Mouse (Mus musculus): ENCODE measurements around the gene AK157302.
"Not testable (repeated sequence)": the region's sequence is repeated elsewhere in the genome, so short reads cannot be mapped to it uniquely, and the experiment has no call there.

AK157302 gene

DNA sequence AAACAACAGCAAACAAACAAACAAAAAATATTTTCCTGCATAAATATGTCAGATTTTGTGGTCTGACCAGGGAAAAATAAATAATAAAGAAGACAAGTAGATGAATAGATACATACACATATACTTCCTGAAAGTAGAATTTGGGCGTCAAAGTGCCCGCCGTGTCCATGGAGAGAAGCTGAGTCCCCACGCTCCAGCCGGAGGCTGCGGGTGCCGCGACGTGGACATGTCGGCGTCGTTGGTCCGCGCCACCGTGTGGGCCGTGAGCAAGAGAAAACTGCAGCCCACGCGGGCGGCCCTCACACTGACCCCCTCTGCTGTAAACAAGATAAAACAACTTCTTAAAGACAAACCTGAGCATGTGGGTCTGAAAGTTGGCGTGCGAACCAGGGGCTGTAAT, at the start of gene AK157302:
TSS of gene AK157302 (plus strand) at position 144 of the 400 bp plus-strand sequence.
- DNase-seq (ENCODE audit: low spot score in 2 of 2) = no peak

DNA sequence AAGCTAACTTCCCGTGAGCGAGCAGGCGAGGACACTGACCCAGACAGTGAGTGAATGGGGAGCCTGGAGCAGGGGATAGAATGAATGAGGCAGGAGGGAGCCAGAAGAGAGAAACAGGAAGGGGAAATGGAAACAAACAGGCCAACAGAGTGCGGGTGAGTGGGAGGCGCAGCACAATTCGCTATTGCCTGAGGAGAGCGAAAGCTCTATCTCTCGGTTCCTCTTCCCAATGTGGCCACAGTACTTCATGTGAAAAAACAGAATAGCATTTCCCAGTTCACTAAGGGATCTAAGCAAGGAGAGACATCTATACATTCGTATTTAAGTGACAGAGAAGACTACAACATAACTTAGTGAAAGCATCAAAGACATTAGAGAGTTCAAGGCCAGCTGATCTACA, 48.2 kb upstream of the AK157302 start:
- DNase-seq (ENCODE audit: low spot score in 2 of 2) = no peak

GRCm38 (mm10) chr13:21447856-21448614, 47.0 kb upstream of the AK157302 start:
- no peak for DNase-seq (ENCODE audit: low spot score in 2 of 2)

- peak in 1 of 2 experiments; percentile 10 for DNase-seq (ENCODE audit: low spot score in 2 of 2)
Observed at GRCm38 (mm10) chr13:21453042-21453441, 42.0 kb upstream of the AK157302 start.

DNA sequence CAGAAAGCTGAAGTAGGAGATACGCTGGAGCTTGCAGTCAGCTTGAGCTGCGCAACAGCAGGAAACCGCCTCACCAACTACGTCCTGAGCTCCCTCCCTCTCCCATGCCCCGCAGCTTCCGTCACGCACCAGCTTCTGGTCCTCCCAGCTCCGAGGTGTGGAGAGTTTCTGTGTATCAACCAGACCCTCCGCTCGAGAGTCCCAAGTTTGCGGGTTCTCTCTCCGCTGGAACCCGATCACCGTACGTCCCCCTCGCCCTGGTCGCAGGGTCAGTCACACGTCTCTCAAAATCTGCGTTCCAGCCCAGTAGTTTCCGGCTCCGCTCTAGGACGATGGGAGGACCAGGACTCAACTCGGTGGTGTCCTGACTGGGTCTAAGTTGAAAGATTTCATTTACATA, 41.6 kb upstream of the AK157302 start, which contains the start of gene Zscan26:
TSS of gene Zscan26 (minus strand) at position 282 of the 400 bp plus-strand sequence.
- DNase-seq (ENCODE audit: low spot score in 2 of 2) = peak; percentile 88 to 91

- no peak for DNase-seq (ENCODE audit: low spot score in 2 of 2)
Observed at GRCm38 (mm10) chr13:21454133-21454532, 40.9 kb upstream of the AK157302 start.

GRCm38 (mm10) chr13:21456347-21456746, 38.7 kb upstream of the AK157302 start:
- DNase-seq (ENCODE audit: low spot score in 2 of 2) = no peak

GRCm38 (mm10) chr13:21462516-21462915, 32.5 kb upstream of the AK157302 start:
- not testable (repeated sequence) for DNase-seq (ENCODE audit: low spot score in 2 of 2)

GRCm38 (mm10) chr13:21467336-21467735, 27.7 kb upstream of the AK157302 start:
- DNase-seq (ENCODE audit: low spot score in 2 of 2) = no peak

- peak; percentile 73 to 75 for DNase-seq (ENCODE audit: low spot score in 2 of 2)
Observed at GRCm38 (mm10) chr13:21468061-21469019, 26.7 kb upstream of the AK157302 start, which contains the start of gene Nkapl. TSS of gene Nkapl (minus strand) at chr13:21468509.

DNA sequence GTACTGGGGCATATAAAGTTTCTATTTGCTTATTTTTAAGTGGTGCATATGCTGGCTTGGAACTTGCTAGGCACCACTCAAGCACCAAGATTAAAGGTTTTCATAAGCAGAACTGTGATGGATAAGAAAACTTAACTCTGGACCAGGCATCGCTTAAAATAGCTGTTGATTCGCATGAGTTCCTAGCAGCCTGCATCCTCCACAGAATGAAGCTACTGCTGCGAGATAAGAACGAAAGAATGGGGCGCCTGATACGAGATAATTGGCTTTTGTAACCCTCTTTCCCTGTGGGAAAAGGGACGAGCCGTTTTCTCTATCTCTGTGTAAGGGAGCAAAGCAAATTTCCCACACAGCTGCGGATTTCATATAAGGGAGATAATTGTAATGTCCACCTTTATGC, 25.9 kb upstream of the AK157302 start:
- DNase-seq (ENCODE audit: low spot score in 2 of 2) = no peak

DNA sequence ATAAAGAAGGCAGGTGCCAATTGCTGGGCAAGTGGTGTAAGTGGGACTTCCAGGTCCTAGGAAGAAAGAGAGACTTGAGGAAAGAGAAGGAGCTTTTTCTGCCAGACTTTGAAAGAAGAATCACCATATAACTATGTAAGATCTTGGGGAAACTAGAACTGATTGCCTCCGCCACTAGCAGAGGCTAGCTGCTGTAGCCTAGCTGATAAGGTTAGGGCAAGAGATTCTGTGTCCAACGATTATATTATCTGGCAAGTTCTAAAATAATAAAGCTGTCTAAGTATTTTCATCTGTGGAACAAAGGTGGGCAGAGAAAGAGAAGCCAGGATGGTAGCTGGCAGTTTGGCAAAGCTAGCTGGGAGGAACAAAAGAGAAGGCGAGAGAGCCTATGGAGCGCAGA, 22.6 kb upstream of the AK157302 start:
- DNase-seq (ENCODE audit: low spot score in 2 of 2) = no peak

DNA sequence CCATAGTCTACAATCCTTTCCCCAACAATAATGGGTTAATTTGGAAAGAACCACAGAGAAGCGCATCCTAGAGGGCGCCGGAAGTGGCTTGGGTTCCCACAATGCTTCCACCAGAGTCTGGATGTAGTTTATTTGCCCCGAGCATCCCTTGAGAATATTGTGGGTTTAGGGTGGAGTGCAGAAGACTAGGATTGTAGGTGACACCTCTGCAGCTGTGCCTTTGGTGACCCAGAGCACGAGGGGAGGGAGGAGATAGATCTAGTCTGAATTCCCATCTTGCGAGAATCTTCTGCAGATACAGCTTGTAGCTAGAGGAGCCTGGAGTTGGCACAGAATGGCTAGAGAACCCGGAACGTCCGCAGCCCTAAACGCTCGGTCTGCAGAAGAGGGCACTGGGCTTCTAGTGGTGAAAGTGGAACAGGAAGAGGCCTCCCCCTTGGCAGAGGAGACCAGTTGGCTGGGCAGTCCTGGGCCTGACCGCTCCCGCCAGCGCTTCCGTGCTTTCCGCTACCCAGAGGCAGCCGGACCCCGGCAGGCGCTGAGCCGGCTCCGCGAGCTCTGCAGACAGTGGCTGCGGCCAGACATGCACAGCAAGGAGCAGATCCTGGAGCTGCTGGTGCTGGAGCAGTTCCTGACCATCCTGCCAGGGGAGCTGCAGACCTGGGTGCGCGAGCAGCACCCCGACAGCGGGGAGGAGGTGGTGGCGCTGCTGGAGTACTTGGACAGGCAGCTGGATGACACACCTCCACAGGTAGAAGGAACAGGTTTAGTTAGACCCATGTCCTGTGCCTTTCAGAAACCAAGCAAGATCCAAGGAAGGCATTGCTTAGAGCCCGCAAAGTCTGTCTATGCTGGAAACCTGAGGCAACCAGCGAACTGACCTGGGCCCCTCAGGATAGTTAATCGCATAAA, 16.0 kb upstream of the AK157302 start, which contains the start of the genes Zkscan4 and Gm10065:
TSS of gene Zkscan4 (plus strand) at position 149 of the 912 bp plus-strand sequence.
TSS of gene Gm10065 (minus strand) at position 683 of the 912 bp plus-strand sequence.
- peak; percentile 82 to 85 for DNase-seq (ENCODE audit: low spot score in 2 of 2)

- DNase-seq (ENCODE audit: low spot score in 2 of 2) = no peak
Observed at GRCm38 (mm10) chr13:21486881-21487280, 8.1 kb upstream of the AK157302 start.

DNA sequence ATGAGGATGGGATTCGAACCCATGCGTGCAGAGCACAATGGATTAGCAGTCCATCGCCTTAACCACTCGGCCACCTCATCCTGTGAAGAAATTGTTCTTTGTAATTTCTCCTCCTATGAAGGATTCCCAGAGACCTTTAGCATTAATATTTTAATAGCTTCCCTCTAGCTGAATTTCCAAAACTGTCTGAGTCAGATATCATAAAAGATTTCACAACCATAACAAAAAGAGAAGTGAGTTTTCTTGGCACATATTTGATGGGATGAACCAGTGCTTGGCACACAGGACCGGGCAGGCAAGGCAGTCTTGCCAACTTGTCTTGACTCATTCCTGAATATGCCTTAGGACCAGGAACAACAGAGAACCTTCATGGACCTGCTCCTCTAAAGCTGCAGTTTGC, 2.2 kb upstream of the AK157302 start:
- no peak for DNase-seq (ENCODE audit: low spot score in 2 of 2)

DNA sequence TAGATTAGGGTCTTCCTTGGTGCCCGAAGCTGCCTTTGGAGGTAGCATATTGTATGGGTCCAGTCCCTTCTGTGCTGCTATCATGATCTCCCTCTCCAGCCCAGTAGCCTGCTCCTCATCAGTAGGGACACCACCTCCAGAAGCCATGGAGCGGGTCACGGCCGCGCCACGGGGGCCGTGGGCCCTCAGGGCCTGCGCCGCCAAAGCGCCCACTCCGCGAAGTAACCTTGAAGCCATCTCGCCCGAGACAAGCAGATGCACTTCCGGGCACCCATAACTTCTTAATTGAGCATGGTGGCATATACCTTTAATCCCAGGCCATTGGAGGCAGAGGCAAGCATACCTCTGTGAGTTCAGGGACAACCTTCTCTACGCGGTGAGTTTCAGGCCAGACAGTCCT, 6.2 kb downstream of the AK157302 start, which contains the start of gene Gm11273:
TSS of gene Gm11273 (minus strand) at position 237 of the 400 bp plus-strand sequence.
- DNase-seq (ENCODE audit: low spot score in 2 of 2) = not testable (repeated sequence)

GRCm38 (mm10) chr13:21502296-21502695, 7.3 kb downstream of the AK157302 start:
- DNase-seq (ENCODE audit: low spot score in 2 of 2) = no peak

- peak; percentile 78 for DNase-seq (ENCODE audit: low spot score in 2 of 2)
Observed at GRCm38 (mm10) chr13:21506221-21506649, 11.2 kb downstream of the AK157302 start.

DNA sequence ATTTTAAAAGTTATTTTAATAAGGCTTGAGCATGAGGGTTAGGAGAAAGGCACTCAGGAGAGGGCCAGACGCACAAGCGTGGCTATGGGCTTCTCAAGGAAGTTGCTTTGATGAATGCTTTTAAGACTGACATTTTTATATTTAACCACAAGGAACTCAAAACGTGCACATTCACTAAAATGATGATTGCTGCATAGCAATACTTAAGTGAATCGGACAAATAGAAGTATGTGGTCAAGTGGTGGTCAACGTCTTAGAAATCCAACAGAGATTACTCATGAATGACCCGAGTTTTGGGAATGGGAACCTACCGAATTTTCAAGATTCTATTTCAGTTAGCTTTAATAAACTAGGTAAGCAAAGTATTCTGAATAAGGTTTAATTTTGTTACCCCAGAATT, 35.1 kb downstream of the AK157302 start:
- no peak for DNase-seq (ENCODE audit: low spot score in 2 of 2)

DNA sequence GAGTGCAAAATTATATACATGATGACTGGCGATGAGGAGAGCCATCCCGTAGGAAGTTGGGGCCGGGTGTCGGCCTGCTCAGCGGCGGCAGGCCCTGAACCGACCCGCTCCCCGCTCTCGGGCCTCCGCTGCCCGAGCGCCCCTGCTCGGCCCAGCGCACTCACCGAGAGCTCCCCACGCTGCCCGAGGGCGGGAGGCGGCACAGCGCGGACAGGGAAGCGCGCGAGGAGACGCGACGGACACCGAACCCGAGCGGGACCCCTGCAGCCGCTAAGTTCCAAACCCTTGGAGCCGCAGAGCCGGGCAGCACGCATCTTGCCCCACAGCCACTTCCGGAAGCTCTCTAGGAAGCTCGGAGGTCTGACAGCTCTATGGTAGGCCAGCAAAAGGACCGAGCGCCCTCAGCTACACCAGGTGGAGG, 35.8 kb downstream of the AK157302 start, which contains the start of gene Zkscan8:
TSS of gene Zkscan8 (minus strand) at position 340 of the 421 bp plus-strand sequence.
- peak; percentile 88 to 89 for DNase-seq (ENCODE audit: low spot score in 2 of 2)

DNA sequence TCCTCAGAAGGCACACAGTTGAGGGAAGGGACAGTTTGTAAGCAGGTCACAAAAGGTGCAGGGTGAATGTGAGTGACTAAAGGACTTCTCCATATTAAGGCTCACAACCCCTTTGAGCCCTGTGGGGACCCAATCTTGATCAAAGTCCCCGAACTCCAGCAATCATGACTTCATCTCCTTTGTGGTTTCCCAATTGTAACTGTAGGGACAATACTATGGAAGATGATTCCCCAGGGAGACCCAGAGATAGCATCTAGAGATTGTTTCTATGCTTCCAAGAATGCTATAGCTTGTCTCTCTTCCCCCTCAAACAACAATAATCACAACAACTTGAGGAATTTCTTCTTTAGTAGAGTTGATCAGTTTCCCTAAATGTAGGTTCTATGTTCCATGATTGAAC, 47.7 kb downstream of the AK157302 start, which contains the start of gene Olfr1366:
TSS of gene Olfr1366 (minus strand) at position 101 of the 400 bp plus-strand sequence.
- DNase-seq (ENCODE audit: low spot score in 2 of 2) = no peak
